Mouse (Mus musculus): Measurements from ENCODE around the gene Cnot6.

GRCm38 (mm10) chr11:49730275-49730948 is 17.9 kb upstream of the Cnot6 start:
- no peak for TF ChIP-seq POLR2A (IDR thresholded peaks at IDR 0.05; ENCODE audit: extremely low read depth, insufficient read depth, low read length)
- TF ChIP-seq CTCF (IDR thresholded peaks at IDR 0.05; ENCODE audit: low read depth, low read length) = no peak

All from liver, adult 2 months (tissue).